Mouse (Mus musculus) cortical plate, adult 2 months (tissue): Measurements from ENCODE around the gene Olfr1054. TPM values are rescaled to one million over a fixed set of nuclear protein-coding genes. Genes with fewer than 3 reads are reported as not detected.
"Not testable (repeated sequence)": the region's sequence is repeated elsewhere in the genome, so short reads cannot be mapped to it uniquely, and the experiment has no call there.

Experiments
- H3K27ac ChIP-seq: fragments of 200-500 bp; 2 replicates; pipeline ENCODE4 v1.5.1; 2012; ENCODE audit warnings: low read length, control low read depth, inconsistent platforms; ENCODE audit not compliant: insufficient read depth
- H3K4me1 ChIP-seq: fragments of 200-500 bp; 2 replicates; pipeline ENCODE4 v1.6.1; 2011; ENCODE audit warnings: low read length; ENCODE audit not compliant: control insufficient read depth, insufficient read depth
- H3K4me3 ChIP-seq: fragments of 200-500 bp; 2 replicates; pipeline ENCODE4 v1.5.1; 2011; ENCODE audit warnings: mild to moderate bottlenecking, low read length, control low read depth; ENCODE audit not compliant: insufficient read depth
- CTCF ChIP-seq: fragments of 200-500 bp; IDR thresholded peaks from 2 replicates; pipeline ENCODE4 v1.5.1; 2011; ENCODE audit warnings: mild to moderate bottlenecking, control low read depth, low read length; ENCODE audit not compliant: insufficient read depth; ENCODE audit errors: extremely low read depth
- POLR2A ChIP-seq: fragments of 200-500 bp; IDR thresholded peaks from 2 replicates; pipeline ENCODE4 v1.6.1; 2011; ENCODE audit warnings: mild to moderate bottlenecking, low read length, control low read depth; ENCODE audit not compliant: insufficient read depth; ENCODE audit errors: extremely low read depth
- polyA plus RNA-seq: library from polyadenylated mRNA; depleted of rRNA; stranded (reverse); fragments of >200 nt; gene quantifications from 2 replicates; pipeline ENCODE4 v1.2.3, GENCODE M21; 2012; rRNA removed

The Olfr1054 gene
- not detected in 2 replicates for polyA plus RNA-seq

- no peaks in the 10 kb centered on the region for H3K4me1 ChIP-seq
- TF ChIP-seq CTCF (no peak), POLR2A (no peak)
- no peak within 1 kb of the TSS for H3K27ac ChIP-seq
- no peak within 1 kb of the TSS for H3K4me3 ChIP-seq
Observed at GRCm38 (mm10) chr2:86335333-86335732, at the start of gene Olfr1054. Olfr1054 (minus strand) TSS chr2:86335433.

GRCm38 (mm10) chr2:86378293-86378692 lies 43.1 kb upstream of the Olfr1054 start, which contains the start of gene Olfr1057:
Olfr1057 (minus strand) TSS chr2:86378393.
- Histone ChIP-seq H3K4me3 (no peak within 1 kb of the TSS), H3K4me1 (no peaks in the 10 kb centered on the region), H3K27ac (no peak within 1 kb of the TSS)
- TF ChIP-seq POLR2A = no peak
- TF ChIP-seq CTCF = no peak

- H3K4me1 ChIP-seq, H3K4me3 ChIP-seq, H3K27ac ChIP-seq: not testable (repeated sequence)
Observed at GRCm38 (mm10) chr2:86366342-86366741, 31.1 kb upstream of the Olfr1054 start.

GRCm38 (mm10) chr2:86362369-86362768 lies 27.1 kb upstream of the Olfr1054 start, which contains the start of gene Olfr1056:
Olfr1056 (minus strand) TSS chr2:86362469.
- Histone ChIP-seq H3K4me1 (no peaks in the 10 kb centered on the region), H3K27ac (no peak within 1 kb of the TSS)
- TF ChIP-seq POLR2A (no peak), CTCF (no peak)

GRCm38 (mm10) chr2:86351751-86352150 lies 16.5 kb upstream of the Olfr1054 start:
- not testable (repeated sequence) for H3K27ac ChIP-seq, H3K4me3 ChIP-seq, H3K4me1 ChIP-seq

More at GRCm38 (mm10) chr2:86362369-86362768, 27.1 kb upstream of the Olfr1054 start, which contains the start of gene Olfr1056:
- no peak within 1 kb of the TSS for H3K4me3 ChIP-seq

GRCm38 (mm10) chr2:86350184-86350583 lies 15.0 kb upstream of the Olfr1054 start, which contains the start of gene Olfr1055:
Olfr1055 (minus strand) TSS chr2:86350284.
- no peak within 1 kb of the TSS for H3K27ac ChIP-seq
- no peaks in the 10 kb centered on the region for H3K4me1 ChIP-seq
- no peak within 1 kb of the TSS for H3K4me3 ChIP-seq
- TF ChIP-seq POLR2A = no peak
- no peak for TF ChIP-seq CTCF

GRCm38 (mm10) chr2:86315184-86315583 lies 20.0 kb downstream of the Olfr1054 start, which contains the start of gene Olfr1053:
Olfr1053 (minus strand) TSS chr2:86315284.
- TF ChIP-seq POLR2A (no peak), CTCF (no peak)
- H3K4me3 ChIP-seq = no peak within 1 kb of the TSS
- no peaks in the 10 kb centered on the region for H3K4me1 ChIP-seq
- no peak within 1 kb of the TSS for H3K27ac ChIP-seq

GRCm38 (mm10) chr2:86292155-86292554 lies 43.1 kb downstream of the Olfr1054 start, which contains the start of gene Olfr1052:
Olfr1052 (plus strand) TSS chr2:86292455.
- no peak for TF ChIP-seq POLR2A
- TF ChIP-seq CTCF = no peak
- Histone ChIP-seq H3K4me1 (no peaks in the 10 kb centered on the region), H3K4me3 (no peak within 1 kb of the TSS), H3K27ac (no peak within 1 kb of the TSS)

Other genes starting within 250 kb of the Olfr1054 start
- gene Olfr1037, start 248.0 kb downstream of the Olfr1054 start, polyA plus RNA-seq = not detected in 2 replicates
- not detected in 2 replicates for gene Olfr1039, start 199.5 kb downstream of the Olfr1054 start, polyA plus RNA-seq
- not detected in 2 replicates for gene Olfr1040, start 188.7 kb downstream of the Olfr1054 start, polyA plus RNA-seq
- not detected in 2 replicates for gene Olfr1042, start 173.6 kb downstream of the Olfr1054 start, polyA plus RNA-seq
- not detected in 2 replicates for gene Olfr1043, start 167.9 kb downstream of the Olfr1054 start, polyA plus RNA-seq
- not detected in 2 replicates for gene Olfr1044, start 157.6 kb downstream of the Olfr1054 start, polyA plus RNA-seq
- gene Olfr52, start 149.8 kb downstream of the Olfr1054 start, polyA plus RNA-seq = not detected in 2 replicates
- gene Olfr1045, start 132.4 kb downstream of the Olfr1054 start, polyA plus RNA-seq = not detected in 2 replicates
- gene Olfr1046, start 116.1 kb downstream of the Olfr1054 start, polyA plus RNA-seq = not detected in 2 replicates
- gene Olfr1047, start 104.0 kb downstream of the Olfr1054 start, polyA plus RNA-seq = not detected in 2 replicates
- not detected in 2 replicates for gene Olfr1048, start 95.1 kb downstream of the Olfr1054 start, polyA plus RNA-seq
- not detected in 2 replicates for gene Olfr1049, start 77.1 kb downstream of the Olfr1054 start, polyA plus RNA-seq
- not detected in 2 replicates for gene Olfr1051, start 56.3 kb downstream of the Olfr1054 start, polyA plus RNA-seq
- gene Olfr1052, start 43.0 kb downstream of the Olfr1054 start, polyA plus RNA-seq = not detected in 2 replicates
- gene Olfr1053, start 20.1 kb downstream of the Olfr1054 start, polyA plus RNA-seq = not detected in 2 replicates
- not detected in 2 replicates for gene Olfr1055, start 14.9 kb upstream of the Olfr1054 start, polyA plus RNA-seq
- not detected in 2 replicates for gene Olfr1056, start 27.0 kb upstream of the Olfr1054 start, polyA plus RNA-seq
- not detected in 2 replicates for gene Olfr1057, start 43.0 kb upstream of the Olfr1054 start, polyA plus RNA-seq
- gene Olfr1058, start 53.1 kb upstream of the Olfr1054 start, polyA plus RNA-seq = not detected in 2 replicates
- gene Olfr1061, start 78.6 kb upstream of the Olfr1054 start, polyA plus RNA-seq = not detected in 2 replicates
- gene Olfr1062, start 91.3 kb upstream of the Olfr1054 start, polyA plus RNA-seq = not detected in 2 replicates
- gene Olfr1065, start 115.2 kb upstream of the Olfr1054 start, polyA plus RNA-seq = not detected in 2 replicates
- gene Olfr1066, start 120.8 kb upstream of the Olfr1054 start, polyA plus RNA-seq = not detected in 2 replicates
- not detected in 2 replicates for gene Olfr228, start 152.0 kb upstream of the Olfr1054 start, polyA plus RNA-seq
- gene Olfr1076, start 173.0 kb upstream of the Olfr1054 start, polyA plus RNA-seq = not detected in 2 replicates
- not detected in 2 replicates for gene Olfr1079, start 207.0 kb upstream of the Olfr1054 start, polyA plus RNA-seq
- not detected in 2 replicates for gene Olfr1080, start 222.8 kb upstream of the Olfr1054 start, polyA plus RNA-seq